ENCODE assay signal across 8 mouse cellular contexts in the genomic region with DNA sequence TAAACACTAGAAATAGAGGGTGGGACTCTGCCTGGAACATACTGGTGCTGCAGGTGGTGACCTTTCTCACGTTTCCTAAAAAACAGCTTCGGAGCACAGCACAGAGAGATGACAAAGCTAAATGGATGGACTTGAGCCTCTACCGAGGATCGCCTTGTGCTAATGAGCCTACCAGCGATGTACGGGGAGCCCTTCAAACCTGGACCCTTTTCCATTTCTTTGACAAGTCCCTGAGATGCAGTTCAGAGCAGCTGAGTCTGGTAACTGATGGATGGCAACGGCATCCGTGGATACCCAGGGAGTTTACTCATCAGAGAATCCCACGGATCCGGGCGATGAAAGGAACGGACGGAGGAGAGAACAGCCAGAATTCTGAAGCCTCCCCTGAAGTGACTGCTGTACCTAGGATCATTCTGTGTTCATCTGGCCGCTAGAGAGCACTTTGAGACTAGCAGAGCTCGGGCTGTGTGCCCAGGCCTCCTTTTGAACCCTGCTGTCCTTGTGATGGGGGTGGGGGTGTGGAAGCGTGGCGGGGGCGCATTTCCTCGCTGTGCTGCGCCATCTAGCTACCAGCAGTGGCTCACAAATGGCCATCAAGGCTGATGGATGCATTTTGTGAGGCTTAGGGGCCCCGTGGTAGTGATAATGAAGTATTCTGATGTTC. TPM values are rescaled to one million over a fixed set of nuclear protein-coding genes. Genes with fewer than 3 reads are reported as not detected.
DNase-seq lines count a peak whose midpoint lies in the region; ATAC-seq lines count a peak whose summit lies in the region.

No protein-coding gene starts in this region.

- H3K27ac ChIP-seq in hindbrain, embryonic 15.5 days (replicated peaks), result peak overlapping the region; percentile 69

- DNase-seq in adrenal gland, postnatal 14 days, result peak; percentile 83
- peak; percentile 85 for DNase-seq in embryo, embryonic 10 days (ENCODE audit: low spot score)
- DNase-seq in gastrocnemius, postnatal 10 days, result peak; percentile 63
- peak; percentile 76 to 79 for DNase-seq in layer of hippocampus, postnatal 36 days
- peak; percentile 29 for DNase-seq in lung, postnatal 14 days
- peak; percentile 83 to 86 for DNase-seq in right cerebral cortex, adult 2 months (ENCODE audit: low spot score in 2 of 2)
- DNase-seq in spleen, postnatal 14 days (ENCODE audit: low spot score in 2 of 2), result no peak

- H3K9ac ChIP-seq in hindbrain, embryonic 15.5 days, result peak overlapping the region; percentile 41

- H3K27me3 ChIP-seq in hindbrain, embryonic 15.5 days, result no peaks in the 10 kb centered on the region

- H3K4me3 ChIP-seq in hindbrain, embryonic 15.5 days, result peak overlapping the region; percentile 26

- peak overlapping the region; percentile 54 for H3K4me2 ChIP-seq in hindbrain, embryonic 15.5 days

- peaks cover 15% of the 10 kb centered on the region; the same call in 1 of the 2 replicates for H3K4me1 ChIP-seq in hindbrain, embryonic 15.5 days (replicated peaks)

- no peaks in the 10 kb centered on the region for H3K9me3 ChIP-seq in hindbrain, embryonic 15.5 days

- WGBS in hindbrain, embryonic 15.5 days, result 5% methylated on average over 21 of the region's 21 CpGs

- H3K36me3 ChIP-seq in hindbrain, embryonic 15.5 days, result no peaks in the 10 kb centered on the region

- peak; percentile 97 for ATAC-seq in hindbrain, embryonic 15.5 days (ENCODE audit: low FRiP score, low read depth)

RNA-seq across cellular contexts. Expression of a gene that starts 1.6 kb away (rescaled TPM):
- total RNA-seq in adrenal gland, postnatal 14 days (2021), result 8.9 TPM in 2 replicates
- 1 to 10 TPM; 3.9 to 4.8 TPM for total RNA-seq in gastrocnemius, postnatal 10 days (2021)
- 10.9 and 14.7 TPM in 2 replicates for polyA plus RNA-seq in hindbrain, embryonic 15.5 days (2015; fragmentation: Nextera tagmentation; extraction: Ambion mirVana)
- 1 to 10 TPM; 6.7 to 8.8 TPM for total RNA-seq in layer of hippocampus, postnatal 36 days (2021)

Comparison
In these comparisons a context has a peak if more than half of its experiments do, and no peak if none do; other contexts are left out.
1. DNase-seq: peak in adrenal gland, postnatal 14 days (single experiment), embryo, embryonic 10 days (single experiment), gastrocnemius, postnatal 10 days (single experiment), layer of hippocampus, postnatal 36 days (2 of 2), lung, postnatal 14 days (single experiment) and right cerebral cortex, adult 2 months (2 of 2); none in spleen, postnatal 14 days (0 of 2).